Mouse (Mus musculus) E14TG2a.4 (cell line): ENCODE data around the gene Rasgef1a.

Experiments
- CTCF ChIP-seq: conservative IDR thresholded peaks from 2 replicates; pipeline ENCODE4 v1.5.1; 2014; ENCODE audit warnings: low read length
- NANOG ChIP-seq: IDR thresholded peaks from 2 replicates; pipeline ENCODE4 v1.6.1; 2014; ENCODE audit warnings: borderline replicate concordance, low read length, mixed read lengths
- POU5F1 ChIP-seq: IDR thresholded peaks from 2 replicates; pipeline ENCODE4 v1.6.1; 2014; ENCODE audit warnings: low read length, borderline replicate concordance

- TF ChIP-seq CTCF (no peak), NANOG (no peak), POU5F1 (no peak)
These were observed 3.6 kb downstream of the Rasgef1a start for GRCm38 (mm10) chr6:118014881-118015280.
